Mouse (Mus musculus): ENCODE results near the gene Ccdc92b.

Ccdc92b gene

DNA sequence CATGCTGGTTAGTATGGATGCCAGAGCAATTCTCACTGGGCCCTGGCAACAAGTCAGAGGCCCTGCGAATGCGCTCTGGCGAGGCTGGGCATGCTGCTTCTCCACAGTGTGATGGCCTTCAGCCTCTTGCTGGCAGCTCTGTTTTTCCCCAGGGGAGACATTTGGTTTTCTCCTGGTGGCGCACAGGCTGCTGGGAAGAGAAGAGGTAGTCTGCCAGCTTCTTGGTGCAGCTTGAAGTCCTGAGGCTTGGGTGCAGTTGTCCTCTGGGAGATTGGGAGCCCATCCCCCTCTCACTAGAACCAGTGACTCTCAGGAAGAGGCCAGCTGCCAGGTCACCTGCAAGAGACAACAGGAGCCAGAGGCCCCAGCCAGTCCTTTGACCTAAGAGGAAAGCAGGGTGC is 33.4 kb downstream of the Ccdc92b start:
- no peak for DNase-seq (ENCODE audit: low read depth, low spot score)

DNA sequence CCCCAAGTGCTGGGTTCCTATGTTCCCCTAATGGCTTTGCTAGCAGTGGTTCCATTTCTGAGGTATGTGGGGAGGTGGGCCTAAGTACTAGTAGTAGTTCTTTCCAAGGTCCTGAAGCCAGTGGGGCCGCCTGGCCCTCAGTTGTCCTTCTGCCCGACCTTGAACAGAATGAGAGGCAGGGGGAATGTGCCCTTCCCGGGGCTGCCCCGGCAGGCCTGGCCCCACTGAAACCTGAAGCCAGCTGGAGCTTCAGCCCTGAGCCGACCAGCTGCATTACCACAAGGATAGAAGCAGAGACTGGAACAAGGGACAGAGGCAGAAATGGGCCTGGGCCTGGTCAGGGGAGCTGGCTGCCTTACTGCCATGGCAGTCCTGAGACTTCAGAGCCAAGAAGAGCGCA is 34.0 kb downstream of the Ccdc92b start:
- DNase-seq (ENCODE audit: low read depth, low spot score) = no peak

DNA sequence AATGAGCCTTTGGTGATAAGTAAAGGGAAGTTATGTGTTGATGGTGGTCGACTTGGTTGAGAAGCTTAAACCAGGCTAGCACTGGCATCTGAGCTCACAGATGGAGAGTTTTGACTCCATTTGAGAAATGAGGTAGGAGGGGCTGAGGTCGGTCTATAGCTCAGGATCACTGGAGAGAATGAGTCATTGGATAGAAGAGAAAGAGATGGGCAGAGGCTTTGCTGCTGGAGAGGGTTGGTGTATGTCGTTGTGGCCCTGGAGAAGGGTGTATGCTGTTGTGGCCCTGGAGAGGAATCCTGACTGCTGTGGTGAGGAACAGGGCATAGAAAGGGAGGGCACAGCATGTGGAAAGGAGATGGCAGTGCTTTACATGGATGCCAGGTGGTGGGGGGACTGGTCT is 36.5 kb downstream of the Ccdc92b start:
- DNase-seq (ENCODE audit: low read depth, low spot score) = no peak

DNA sequence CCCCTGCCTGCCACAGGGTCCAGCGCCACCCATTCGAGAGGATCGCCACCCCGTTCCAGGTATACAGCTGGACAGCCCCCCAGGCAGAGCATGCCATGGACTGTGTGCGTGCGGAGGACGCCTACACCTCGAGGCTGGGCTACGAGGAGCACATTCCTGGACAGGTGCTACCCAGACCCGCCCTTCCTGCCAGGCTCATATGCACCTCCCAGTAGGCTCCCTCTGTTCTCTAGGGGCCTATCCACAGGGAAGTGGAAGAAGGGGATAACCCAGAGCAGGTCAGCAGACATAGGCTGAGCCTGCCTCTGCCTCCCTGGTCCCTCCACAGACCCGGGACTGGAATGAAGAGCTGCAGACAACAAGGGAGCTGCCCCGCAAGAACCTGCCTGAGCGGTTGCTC is 40.9 kb downstream of the Ccdc92b start:
- no peak for DNase-seq (ENCODE audit: low read depth, low spot score)

DNA sequence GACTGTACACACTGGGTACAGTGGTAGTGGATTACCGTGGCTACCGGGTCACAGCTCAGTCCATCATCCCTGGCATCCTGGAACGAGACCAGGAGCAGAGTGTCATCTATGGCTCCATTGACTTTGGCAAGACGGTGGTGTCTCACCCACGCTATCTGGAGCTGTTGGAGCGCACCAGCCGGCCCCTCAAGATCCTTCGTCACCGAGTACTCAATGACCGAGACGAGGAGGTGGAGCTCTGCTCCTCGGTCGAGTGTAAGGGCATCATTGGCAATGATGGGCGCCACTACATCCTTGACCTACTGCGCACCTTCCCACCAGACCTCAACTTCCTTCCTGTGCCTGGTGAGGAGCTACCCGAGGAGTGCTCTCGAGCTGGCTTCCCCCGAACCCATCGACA is 42.2 kb downstream of the Ccdc92b start:
- no peak for DNase-seq (ENCODE audit: low read depth, low spot score)

DNA sequence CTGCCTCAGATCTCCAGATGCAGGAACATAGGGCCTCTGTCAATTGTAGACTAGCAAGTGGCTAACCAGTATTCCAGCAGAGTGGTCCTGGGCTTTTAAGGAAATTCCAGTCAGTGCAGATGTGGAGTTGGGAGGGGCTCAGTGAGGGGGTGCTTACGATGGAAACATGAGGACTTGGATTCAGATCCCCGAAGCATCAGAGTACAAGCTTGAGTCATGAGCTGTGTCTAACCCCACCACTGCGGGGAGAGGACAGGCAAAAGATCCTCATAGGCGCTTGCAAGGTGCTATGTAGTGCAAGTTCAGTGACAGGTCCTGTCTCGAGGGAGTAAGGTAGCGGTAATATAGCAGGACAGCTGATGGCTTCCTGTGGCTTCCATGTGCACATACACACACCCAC is 42.8 kb downstream of the Ccdc92b start:
- no peak for DNase-seq (ENCODE audit: low read depth, low spot score)

DNA sequence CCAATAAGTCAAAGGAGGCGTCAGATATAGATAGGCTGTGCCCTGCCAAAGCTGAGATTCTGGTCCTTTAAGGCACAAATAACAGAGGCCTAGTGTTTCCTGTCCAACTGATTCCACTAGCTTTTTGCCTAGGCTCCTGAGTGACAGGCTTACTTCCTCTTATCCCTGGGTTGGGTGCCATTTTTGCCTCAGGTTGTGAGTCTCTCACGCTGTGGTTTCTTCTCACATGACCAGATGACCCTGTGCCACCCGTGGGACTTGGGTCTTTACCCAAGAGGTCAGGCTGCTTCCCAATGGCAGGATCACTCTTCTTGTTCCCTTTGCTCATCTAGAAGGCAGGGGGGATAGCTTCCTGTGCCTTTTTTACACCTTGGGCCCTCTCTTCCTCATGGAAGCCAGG is 44.9 kb downstream of the Ccdc92b start:
- DNase-seq (ENCODE audit: low read depth, low spot score) = no peak

DNA sequence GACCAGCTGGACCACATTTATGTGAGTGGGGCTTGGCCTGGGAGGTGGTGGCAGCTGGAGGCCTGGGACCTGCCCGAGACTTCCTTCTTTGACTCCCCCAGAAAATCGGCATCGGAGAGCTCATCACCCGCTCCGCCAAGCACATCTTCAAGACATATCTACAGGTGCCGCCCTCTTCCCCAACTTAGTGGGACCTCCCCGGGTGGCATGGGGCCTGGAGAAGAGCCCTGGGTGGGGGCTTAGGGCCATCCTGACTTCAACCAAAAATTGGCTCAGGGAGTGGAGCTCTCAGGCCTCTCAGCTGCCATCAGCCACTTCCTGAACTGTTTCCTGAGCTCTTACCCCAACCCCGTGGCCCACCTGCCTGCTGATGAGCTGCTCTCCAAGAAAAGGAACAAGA is 45.5 kb downstream of the Ccdc92b start:
- no peak for DNase-seq (ENCODE audit: low read depth, low spot score)

DNA sequence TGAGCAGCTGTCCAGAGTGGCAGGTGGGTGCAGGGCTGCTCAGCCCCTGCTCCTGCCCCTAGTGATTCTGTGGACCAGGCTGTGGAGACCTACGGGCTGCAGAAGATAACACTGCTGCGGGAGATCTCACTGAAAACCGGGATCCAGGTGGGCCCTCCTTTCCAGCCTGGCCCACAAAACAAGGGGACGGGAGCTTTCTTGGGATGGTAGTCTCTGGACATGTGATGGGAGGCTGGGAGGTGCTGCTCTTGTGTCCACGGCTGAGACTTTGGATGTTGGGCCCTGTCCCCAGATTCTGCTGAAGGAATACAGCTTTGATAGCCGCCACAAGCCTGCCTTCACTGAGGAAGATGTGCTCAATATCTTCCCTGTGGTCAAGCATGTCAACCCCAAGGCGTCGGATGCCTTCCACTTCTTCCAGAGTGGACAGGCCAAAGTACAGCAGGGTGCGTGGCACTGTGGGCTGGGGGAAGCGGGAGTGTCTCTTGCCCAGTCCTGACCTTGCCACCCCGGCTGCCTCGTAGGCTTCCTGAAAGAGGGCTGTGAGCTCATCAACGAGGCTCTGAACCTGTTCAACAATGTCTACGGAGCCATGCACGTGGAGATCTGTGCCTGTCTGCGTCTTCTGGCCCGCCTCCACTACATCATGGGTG is 46.4 kb downstream of the Ccdc92b start:
- no peak for DNase-seq (ENCODE audit: low read depth, low spot score)

DNA sequence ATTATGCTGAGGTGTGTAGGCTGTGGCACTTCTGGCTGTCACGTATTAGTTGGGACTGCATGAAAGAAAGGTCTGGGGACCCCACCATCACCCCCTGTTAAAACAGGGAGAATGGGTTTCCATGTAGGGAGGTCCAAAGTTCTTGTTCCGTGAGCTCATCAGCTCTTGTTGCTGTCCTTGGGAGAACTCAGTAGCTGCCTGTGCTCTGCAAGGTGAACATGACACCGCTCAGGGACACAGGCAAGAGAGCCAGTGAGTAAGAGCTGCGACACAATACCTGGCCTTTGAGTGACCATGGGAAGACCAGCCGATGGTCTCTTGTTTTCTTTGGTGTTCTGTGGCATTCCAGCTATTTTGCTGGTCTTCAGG is 46.9 kb downstream of the Ccdc92b start:
- DNase-seq (ENCODE audit: low read depth, low spot score) = no peak

DNA sequence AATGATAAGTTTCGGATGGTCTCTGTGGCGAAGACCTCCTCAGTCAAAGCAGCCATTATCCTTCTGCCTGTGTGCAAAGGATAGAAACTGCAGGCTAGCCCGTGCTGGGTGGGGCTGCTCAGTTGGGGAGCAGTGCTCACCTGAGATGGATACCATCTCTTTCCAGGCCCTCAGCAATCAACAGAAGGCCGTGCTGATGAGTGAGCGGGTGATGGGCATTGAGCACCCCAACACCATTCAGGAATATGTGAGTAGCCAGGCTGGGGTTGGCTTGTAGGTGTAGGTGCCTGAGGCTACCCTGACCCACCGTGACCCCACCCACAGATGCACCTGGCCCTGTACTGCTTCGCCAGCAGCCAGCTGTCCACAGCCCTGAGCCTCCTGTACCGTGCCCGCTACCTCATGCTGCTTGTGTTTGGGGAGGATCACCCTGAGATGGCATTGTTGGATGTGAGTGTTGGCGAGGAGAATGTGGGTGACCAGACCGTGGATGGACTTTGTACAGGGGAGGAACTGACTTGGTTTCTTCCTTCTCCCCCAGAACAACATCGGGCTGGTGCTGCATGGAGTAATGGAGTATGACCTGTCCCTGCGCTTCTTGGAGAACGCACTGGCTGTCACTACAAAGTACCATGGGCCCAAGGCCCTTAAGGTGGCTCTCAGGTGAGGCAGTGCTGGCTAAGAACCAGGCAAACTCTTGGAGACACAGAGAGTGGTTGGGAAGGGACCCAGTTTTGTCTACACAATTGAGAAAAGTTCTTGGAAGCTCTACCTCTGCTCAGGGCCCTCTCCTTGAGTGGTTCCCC is 47.6 kb downstream of the Ccdc92b start:
- no peak for DNase-seq (ENCODE audit: low read depth, low spot score)

DNA sequence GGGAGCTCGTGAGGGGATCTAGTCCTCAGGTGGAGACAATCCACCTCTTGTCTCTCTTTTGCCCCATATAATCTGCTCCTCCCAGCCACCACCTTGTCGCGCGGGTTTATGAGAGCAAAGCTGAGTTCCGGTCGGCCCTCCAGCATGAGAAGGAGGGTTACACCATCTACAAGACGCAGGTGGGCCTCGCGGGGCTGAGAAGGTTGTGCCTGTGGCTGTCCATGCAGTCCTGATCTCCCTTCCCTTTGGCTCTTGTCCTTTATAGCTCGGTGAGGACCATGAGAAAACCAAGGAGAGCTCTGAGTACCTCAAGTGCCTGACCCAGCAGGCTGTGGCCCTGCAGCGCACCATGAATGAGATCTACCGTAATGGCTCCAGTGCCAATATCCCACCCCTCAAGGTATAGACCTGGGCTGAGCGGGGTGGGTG is 48.2 kb downstream of the Ccdc92b start:
- DNase-seq (ENCODE audit: low read depth, low spot score) = no peak

DNA sequence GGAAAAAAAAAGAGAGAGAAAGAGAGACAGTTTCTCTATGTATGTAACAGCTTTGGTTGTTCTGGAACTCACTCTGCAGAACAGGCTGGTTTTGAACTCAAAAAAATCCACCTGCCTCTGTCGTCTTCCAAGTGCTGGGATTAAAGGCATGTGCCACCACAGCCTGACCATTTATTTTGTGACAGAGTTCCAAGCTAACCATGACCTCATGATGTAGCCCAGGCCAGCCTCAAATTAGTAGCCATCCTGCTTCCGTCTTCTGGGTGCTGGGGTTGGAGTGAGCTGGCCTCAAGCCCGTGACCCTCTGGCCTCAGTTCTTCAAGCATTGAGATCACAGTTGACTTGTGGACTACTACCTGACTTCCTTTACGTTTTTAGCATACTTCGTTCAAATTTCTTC is 49.1 kb downstream of the Ccdc92b start:
- DNase-seq (ENCODE audit: low read depth, low spot score) = no peak

DNA sequence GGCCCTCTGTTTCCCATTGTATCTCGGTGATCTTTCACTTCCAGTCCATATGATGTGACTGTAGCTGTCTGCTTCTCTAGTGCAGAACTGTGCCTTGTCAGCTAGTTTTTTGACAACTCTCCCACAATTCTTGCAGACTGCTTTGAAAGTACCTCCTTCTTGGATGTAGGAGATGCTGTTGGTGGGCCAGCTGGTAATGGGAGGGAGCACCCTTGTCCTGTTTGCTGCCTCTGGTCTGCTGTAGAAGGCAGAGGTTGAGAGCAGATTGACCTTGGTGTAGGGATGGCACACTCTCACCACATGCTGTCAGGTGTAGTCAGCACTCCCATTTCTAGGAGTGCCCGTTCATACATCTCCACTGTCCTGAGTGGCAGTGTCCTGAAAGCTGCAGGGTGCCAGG is 49.6 kb downstream of the Ccdc92b start:
- DNase-seq (ENCODE audit: low read depth, low spot score) = no peak

DNA sequence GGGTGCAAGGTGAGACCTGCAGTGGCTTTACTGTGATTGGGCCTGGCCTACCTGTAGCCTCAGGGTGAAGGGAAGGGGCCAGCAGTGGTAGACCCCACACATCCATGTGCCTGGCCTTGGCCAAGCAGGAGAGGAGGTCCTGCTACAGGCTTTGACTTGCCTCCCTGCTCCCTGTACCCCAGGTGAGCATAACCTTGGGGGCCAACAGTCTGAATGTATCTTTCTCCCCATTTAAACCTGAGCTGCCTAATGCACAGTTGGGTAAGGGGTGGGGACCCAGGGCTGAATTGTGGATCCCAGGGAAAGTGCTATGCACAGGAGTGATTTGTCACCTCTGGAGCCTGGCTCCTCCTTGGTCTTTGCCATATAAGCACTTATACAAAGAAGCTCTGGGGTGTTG is 50.7 kb downstream of the Ccdc92b start:
- DNase-seq (ENCODE audit: low read depth, low spot score) = no peak

DNA sequence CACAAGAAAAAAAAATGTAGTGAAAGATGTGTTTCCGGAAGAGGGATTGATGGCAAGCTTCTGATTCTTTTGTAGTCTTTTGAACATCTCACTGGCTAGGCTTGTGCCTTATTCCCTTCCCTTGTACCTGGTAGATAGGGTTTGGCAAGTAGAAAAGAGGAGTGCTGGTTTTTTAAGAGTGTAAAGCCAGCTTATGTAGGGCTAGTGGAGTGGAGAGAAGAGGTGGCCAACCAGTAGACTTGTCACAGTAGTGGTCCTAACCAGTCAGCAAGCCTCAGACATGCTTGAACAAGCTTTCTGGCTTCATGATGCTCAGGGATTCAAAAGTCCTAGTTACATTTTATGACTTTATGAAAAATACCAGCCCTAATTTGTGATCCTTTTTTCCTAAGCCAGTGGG is 51.6 kb downstream of the Ccdc92b start:
- no peak for DNase-seq (ENCODE audit: low read depth, low spot score)

DNA sequence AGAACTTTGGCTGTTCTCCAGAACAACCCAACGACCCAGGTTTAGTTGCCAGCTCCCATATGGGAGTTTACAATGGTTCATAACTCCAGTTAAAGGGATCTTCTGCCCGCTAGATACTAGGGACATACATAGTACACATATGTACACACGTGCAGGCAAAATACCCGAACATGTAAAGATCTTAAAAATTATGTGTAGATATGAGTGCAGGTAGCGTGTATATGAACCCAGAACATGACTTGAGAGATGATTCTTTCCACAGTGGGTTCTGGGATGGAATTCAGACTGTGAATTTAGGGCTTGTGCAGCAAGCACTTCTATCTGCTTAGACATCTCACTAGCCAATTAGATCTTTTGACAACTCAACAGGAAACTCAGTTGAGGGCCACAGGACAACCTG is 52.4 kb downstream of the Ccdc92b start:
- DNase-seq (ENCODE audit: low read depth, low spot score) = no peak

DNA sequence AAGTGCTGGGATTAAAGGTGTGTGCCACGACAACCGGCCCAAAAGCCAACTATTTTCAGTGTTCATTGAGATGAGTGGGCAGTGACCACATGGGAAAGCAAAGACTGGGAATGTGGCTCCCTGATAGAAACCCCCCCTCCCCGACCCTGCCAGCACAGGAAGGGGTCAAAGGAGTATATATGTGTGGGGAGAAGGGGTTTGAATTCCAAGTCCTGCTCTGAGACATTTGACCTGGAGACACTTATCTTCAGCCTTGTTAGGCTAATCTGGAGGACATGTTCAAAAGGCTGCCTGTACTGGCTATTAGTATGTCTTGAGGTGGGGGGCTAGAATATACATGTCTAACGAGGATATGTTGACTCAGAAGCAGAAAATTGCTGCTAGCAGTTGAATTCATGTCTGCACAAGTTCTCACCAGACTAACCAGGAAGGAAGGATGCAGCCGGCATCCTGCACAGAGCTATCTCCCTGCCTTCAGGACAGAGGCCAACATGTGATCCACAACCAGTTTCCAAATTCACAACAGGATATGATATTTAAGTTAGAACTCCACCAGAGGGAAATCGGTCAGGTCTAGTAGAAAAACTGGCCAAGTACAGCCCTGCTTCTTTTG is 53.6 kb downstream of the Ccdc92b start:
- no peak for DNase-seq (ENCODE audit: low read depth, low spot score)

DNA sequence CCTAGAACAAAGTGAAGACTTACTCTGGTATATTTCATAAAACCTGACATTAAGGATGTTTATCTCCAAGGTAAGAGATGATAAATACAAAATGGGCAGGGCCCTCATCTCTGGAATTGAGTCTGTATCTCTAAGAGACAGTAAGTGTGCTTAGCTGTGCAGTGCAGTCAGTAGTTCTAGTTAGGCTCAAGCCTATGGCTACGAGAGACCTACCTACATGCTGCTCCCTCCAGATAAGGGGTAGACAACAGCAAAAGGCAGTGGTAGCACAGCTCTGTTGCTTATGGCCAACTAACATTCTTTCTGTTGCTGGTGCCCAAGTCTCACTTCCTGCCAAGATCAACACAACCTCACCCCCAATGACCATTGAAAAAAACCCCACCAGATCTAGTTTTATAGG is 54.2 kb downstream of the Ccdc92b start:
- DNase-seq (ENCODE audit: low read depth, low spot score) = no peak

DNA sequence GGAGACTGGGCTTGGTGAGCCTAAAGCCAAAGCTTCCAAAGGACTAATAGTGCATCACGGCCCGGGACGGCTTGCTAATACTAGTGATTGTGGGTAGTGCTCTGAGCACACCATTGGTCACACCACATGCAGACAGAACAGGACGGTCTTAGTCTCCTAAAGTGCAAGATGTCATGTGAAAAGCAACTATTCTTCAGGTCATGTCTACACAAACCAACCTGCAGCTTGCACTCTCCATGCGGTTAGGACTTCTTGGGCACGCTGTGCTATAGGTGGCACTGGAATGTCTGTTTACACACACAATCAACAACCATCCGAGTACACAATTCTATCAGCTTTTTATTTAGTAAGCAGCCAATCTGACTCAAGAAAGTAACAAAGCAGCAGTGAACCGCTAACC is 55.3 kb downstream of the Ccdc92b start:
- DNase-seq (ENCODE audit: low read depth, low spot score) = no peak

DNA sequence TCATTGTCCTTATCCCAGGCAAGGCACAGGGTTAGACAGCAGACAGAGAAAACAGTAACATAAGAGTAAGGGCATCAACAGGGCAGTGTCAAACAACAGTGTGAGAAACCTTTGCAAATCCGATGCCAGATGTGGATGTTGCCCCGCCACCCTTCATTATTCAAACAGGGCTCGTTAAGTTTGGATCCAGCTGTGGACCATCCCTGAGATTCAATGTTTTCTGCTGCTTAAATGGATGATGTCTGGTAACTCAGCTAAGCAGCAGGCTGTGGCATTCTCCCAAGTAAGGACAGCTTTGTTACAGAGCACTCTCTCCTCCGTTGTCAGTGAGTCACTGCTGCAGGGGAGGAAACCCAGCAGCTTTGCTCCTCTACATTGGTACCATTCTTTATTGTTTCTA is 55.8 kb downstream of the Ccdc92b start:
- no peak for DNase-seq (ENCODE audit: low read depth, low spot score)

Measured in embryo, embryonic 11.5 days (tissue).